Mouse (Mus musculus) kidney, embryonic 14.5 days (tissue): Measurements from ENCODE around the gene Selenop. TPM values are rescaled to one million over a fixed set of nuclear protein-coding genes. Genes with fewer than 3 reads are reported as not detected.

Experiments
- ATAC-seq: fragments of 200-750 bp; cut with Nextera tagmentation; 2 replicates; pipeline ENCODE4 v1.8.0; 2017; ENCODE audit warnings: moderate number of reproducible peaks, mild to moderate bottlenecking, moderate TSS enrichment, moderate library complexity; ENCODE audit not compliant: low FRiP score, low TSS enrichment
- H3K27ac ChIP-seq: fragments of 300-500 bp; sonication (generic); 2 replicates; pipeline ENCODE4 v1.5.1; 2014; ENCODE audit warnings: low read depth, mild to moderate bottlenecking, low read length, moderate library complexity, mixed read lengths
- H3K27me3 ChIP-seq: fragments of 300-500 bp; sonication (generic); 2 replicates; pipeline ENCODE4 v1.6.1; 2014; ENCODE audit warnings: mild to moderate bottlenecking, low read length; ENCODE audit not compliant: control insufficient read depth, insufficient read depth
- H3K36me3 ChIP-seq: fragments of 300-500 bp; sonication (generic); 2 replicates; pipeline ENCODE4 v1.6.1; 2014; ENCODE audit warnings: low read length, mixed read lengths; ENCODE audit not compliant: control insufficient read depth, insufficient read depth
- H3K4me1 ChIP-seq: fragments of 300-500 bp; sonication (generic); 2 replicates; pipeline ENCODE4 v1.6.1; 2014; ENCODE audit warnings: low read length, mixed read lengths; ENCODE audit not compliant: control insufficient read depth, insufficient read depth
- H3K4me2 ChIP-seq: fragments of 300-500 bp; sonication (generic); replicated peaks from 2 replicates; pipeline ENCODE4 v1.6.1; 2014; ENCODE audit warnings: low read depth, mild to moderate bottlenecking, low read length
- H3K4me3 ChIP-seq: fragments of 300-500 bp; sonication (generic); 2 replicates; pipeline ENCODE4 v1.5.1; 2014; ENCODE audit warnings: mild to moderate bottlenecking, low read length
- H3K9ac ChIP-seq: fragments of 300-500 bp; sonication (generic); 2 replicates; pipeline ENCODE4 v1.6.1; 2014; ENCODE audit warnings: low read depth, mild to moderate bottlenecking, low read length, moderate library complexity
- H3K9me3 ChIP-seq: fragments of 300-500 bp; sonication (generic); 2 replicates; pipeline ENCODE4 v1.6.1; 2016; ENCODE audit warnings: low read length; ENCODE audit not compliant: control insufficient read depth
- WGBS: fragments of 180-500 bp; shearing (Covaris S2); extraction: QIAGEN DNeasy Blood & Tissue Kit; methylation state at CpG from one replicate; pipeline ENCODE4 v1.1.7; 2014; 5-methylcytosine and 5-hydroxymethylcytosine counted together
- polyA plus RNA-seq: library from polyadenylated mRNA; unstranded; fragments of >200 nt; fragmentation: Nextera tagmentation; extraction: Ambion mirVana; gene quantifications from 2 replicates; pipeline ENCODE4 v1.2.1, GENCODE M21; 2014

Gene Selenop
- polyA plus RNA-seq, 1 experiment from 2014 or later, result 140 TPM

DNA sequence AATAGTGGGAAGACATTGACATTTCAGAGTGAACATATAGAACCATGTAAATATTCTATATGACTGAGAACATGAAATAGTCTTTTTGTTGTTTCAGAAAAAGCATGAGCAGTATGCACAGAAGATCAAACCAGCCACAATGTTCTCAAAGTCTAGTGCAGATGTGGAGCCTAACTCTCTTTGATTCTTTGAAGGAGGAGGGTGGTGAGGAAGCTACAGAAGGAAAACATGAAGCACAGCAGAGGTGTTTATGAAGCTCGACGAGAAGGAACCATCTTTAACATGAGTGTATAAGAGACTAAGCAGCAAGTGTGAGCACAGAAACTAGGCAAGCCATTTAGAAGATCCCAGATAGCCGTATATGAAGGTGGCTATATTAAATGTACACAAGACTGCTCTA lies 41.5 kb downstream of the Selenop start:
- H3K9me3 ChIP-seq, result no peaks in the 10 kb centered on the region
- H3K4me2 ChIP-seq, result no peak overlapping the region
- H3K27me3 ChIP-seq, result no peaks in the 10 kb centered on the region
- 89% methylated on average over 3 of the region's 3 CpGs for WGBS
- no peak overlapping the region for H3K9ac ChIP-seq
- ATAC-seq, result no peak
- H3K27ac ChIP-seq, result no peak overlapping the region
- H3K36me3 ChIP-seq, result no peaks in the 10 kb centered on the region
- H3K4me3 ChIP-seq, result no peak overlapping the region
- no peaks in the 10 kb centered on the region for H3K4me1 ChIP-seq

DNA sequence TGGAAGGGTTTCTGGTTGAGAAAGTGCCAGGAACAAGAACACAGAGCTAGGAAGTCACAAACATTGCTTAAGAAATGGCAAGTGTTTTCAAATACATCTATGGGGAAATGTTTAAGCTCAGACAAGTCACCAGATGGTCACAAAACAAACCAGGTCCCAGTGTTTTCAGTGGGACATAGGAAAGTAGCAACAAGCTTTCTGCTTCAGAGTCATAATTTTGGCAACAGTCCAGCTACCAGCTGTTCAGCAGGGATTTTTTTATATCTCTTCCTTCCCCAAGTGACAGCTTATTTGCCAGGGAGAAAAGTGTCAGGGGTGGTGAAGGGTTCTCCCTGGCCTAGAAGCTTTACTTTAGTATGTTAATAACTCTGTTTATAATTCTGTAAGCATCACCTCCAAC lies 44.6 kb downstream of the Selenop start:
- no peaks in the 10 kb centered on the region for H3K4me1 ChIP-seq

DNA sequence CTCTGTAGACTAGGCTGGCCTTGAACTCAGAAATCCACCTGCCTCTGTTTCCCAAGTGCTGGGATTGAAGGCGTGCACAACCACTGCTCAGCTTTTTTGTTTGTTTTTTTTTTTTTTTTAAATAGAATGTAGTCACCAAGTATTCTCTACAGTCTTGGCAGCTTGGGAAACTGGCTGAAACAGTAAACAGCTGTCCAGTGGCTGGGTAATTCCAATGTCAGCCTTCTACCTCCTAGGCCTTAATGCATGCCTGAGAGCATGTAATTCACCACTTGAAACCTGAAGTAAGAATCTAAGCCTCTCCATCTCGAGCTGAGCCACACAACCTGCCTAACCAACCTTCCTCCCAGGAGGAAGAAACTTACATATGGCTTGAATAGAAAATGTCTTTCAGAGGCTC lies 48.3 kb downstream of the Selenop start:
- 73% methylated on average over 2 of the region's 2 CpGs for WGBS
- no peak overlapping the region for H3K9ac ChIP-seq

More for the DNA sequence above, 44.6 kb downstream of the Selenop start:
- Histone ChIP-seq H3K9ac (no peak overlapping the region), H3K4me2 (no peak overlapping the region), H3K27me3 (no peaks in the 10 kb centered on the region), H3K36me3 (no peaks in the 10 kb centered on the region), H3K9me3 (no peaks in the 10 kb centered on the region), H3K4me3 (no peak overlapping the region), H3K27ac (no peak overlapping the region)
- no peak for ATAC-seq

GRCm38 (mm10) chr15:3319929-3320328 lies 51.6 kb downstream of the Selenop start:
- Histone ChIP-seq H3K4me3 (no peak overlapping the region), H3K9me3 (no peaks in the 10 kb centered on the region), H3K4me1 (no peaks in the 10 kb centered on the region), H3K27me3 (no peaks in the 10 kb centered on the region), H3K36me3 (peaks cover 9% of the 10 kb centered on the region), H3K4me2 (no peak overlapping the region), H3K9ac (no peak overlapping the region), H3K27ac (no peak overlapping the region)
- WGBS, result 85% methylated on average over 9 of the region's 9 CpGs
- no peak for ATAC-seq

More for the DNA sequence above, 48.3 kb downstream of the Selenop start:
- Histone ChIP-seq H3K36me3 (peaks cover 9% of the 10 kb centered on the region), H3K27ac (no peak overlapping the region), H3K4me3 (no peak overlapping the region), H3K27me3 (no peaks in the 10 kb centered on the region), H3K9me3 (no peaks in the 10 kb centered on the region), H3K4me2 (no peak overlapping the region), H3K4me1 (no peaks in the 10 kb centered on the region)
- no peak for ATAC-seq

- Histone ChIP-seq H3K36me3 (peaks cover 9% of the 10 kb centered on the region), H3K9me3 (no peaks in the 10 kb centered on the region), H3K27me3 (no peaks in the 10 kb centered on the region), H3K4me2 (no peak overlapping the region), H3K9ac (no peak overlapping the region), H3K27ac (no peak overlapping the region), H3K4me3 (no peak overlapping the region), H3K4me1 (no peaks in the 10 kb centered on the region)
- ATAC-seq, result no peak
These were observed 54.7 kb downstream of the Selenop start for GRCm38 (mm10) chr15:3323041-3323440.

Other genes with a start within 250 kb of the Selenop start
- 0.41 and 0.57 TPM in 2 replicates for gene Ccdc152, start 35.0 kb downstream of the Selenop start, polyA plus RNA-seq